Mouse (Mus musculus): ENCODE measurements around the gene Akr1b10. TPM values are rescaled to one million over a fixed set of nuclear protein-coding genes. Genes with fewer than 3 reads are reported as not detected.

Gene Akr1b10
- 15.5 and 16.9 TPM in 2 replicates for polyA plus RNA-seq (2015; fragmentation: Nextera tagmentation; extraction: Ambion mirVana)

DNA sequence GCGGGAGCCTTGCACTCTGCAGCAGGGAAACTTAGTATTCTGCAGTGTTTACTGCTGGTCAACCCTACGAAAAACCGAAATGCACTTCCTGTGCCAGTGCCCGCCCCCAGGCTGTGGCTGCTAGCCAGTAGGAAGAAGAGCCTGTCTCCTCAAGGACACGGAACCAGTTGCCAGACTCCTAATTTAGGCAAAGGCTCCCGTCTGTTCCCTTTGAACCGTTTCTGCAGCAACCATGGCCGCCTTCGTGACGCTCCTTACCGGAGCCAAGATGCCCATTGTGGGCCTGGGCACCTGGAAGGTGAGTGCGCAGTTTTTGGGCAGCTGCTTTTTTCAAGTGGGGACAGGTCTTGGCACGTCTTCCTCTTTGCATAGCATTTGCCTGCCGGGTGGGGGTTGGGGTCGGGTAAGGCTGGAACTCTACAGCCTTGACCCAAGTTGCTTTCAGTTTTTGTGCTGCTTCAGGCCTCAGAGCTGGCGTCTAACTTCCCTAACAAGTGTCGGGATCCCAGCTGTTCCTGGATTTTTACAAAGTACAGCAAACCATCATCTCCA, at the start of gene Akr1b10:
TSS of gene Akr1b10 (plus strand) at position 109 of the 552 bp plus-strand sequence.
- under 1% methylated on average over 17 of the region's 17 CpGs for WGBS
- Histone ChIP-seq H3K36me3 (ENCODE audit: insufficient read depth, low read length) (no peaks in the 10 kb centered on the region), H3K4me2 (replicated peaks; ENCODE audit: low read depth, low read length) (peak within 1 kb of the TSS; percentile 75), H3K27ac (ENCODE audit: low read length) (peak within 1 kb of the TSS; percentile 66), H3K4me1 (ENCODE audit: insufficient read depth, low read depth, low read length) (no peaks in the 10 kb centered on the region), H3K27me3 (replicated peaks; ENCODE audit: insufficient read depth, low read length) (no peaks in the 10 kb centered on the region), H3K9me3 (ENCODE audit: low read length) (no peaks in the 10 kb centered on the region), H3K9ac (replicated peaks; ENCODE audit: low read depth) (peak within 1 kb of the TSS; percentile 36; the same call in 1 of the 2 replicates), H3K4me3 (ENCODE audit: low read depth, low read length) (peak within 1 kb of the TSS; percentile 54)
- peak; percentile 85 for ATAC-seq
- peak; percentile 43; the same call in 1 of the 2 replicates for TF ChIP-seq EP300 (IDR thresholded peaks at IDR 0.05)
- TF ChIP-seq CTCF (IDR thresholded peaks at IDR 0.05): no peak
- peak; percentile 80 for DNase-seq (ENCODE audit: low spot score)

DNA sequence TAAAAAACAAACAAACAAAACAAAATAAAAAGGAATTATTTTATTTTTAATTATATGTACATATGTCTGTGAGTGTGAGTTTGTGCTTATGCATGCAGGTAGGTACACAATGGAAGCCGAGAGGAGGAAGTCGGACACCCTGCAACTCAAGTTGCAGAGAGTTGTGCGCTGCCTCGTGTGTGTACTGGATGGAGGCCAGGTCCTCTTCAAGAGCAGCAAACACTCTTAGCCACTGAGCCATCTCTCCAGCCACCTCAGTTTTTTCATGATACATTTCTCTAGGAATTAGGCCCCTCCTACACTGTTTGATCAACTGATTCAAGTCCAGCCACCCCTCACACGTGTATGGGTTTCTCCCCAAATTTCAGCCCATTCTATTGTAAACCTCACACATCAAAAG, 49.3 kb upstream of the Akr1b10 start:
- no peaks in the 10 kb centered on the region for H3K9me3 ChIP-seq (ENCODE audit: low read length)
- H3K36me3 ChIP-seq (ENCODE audit: insufficient read depth, low read length): no peaks in the 10 kb centered on the region
- H3K4me1 ChIP-seq (ENCODE audit: insufficient read depth, low read depth, low read length): no peaks in the 10 kb centered on the region
- H3K9ac ChIP-seq (replicated peaks; ENCODE audit: low read depth): no peak overlapping the region
- no peak overlapping the region for H3K4me2 ChIP-seq (replicated peaks; ENCODE audit: low read depth, low read length)
- H3K27me3 ChIP-seq (replicated peaks; ENCODE audit: insufficient read depth, low read length): no peaks in the 10 kb centered on the region
- TF ChIP-seq EP300 (IDR thresholded peaks at IDR 0.05) (no peak), CTCF (IDR thresholded peaks at IDR 0.05) (no peak)
- no peak overlapping the region for H3K27ac ChIP-seq (ENCODE audit: low read length)
- ATAC-seq (peak; percentile 70), DNase-seq (ENCODE audit: low spot score) (peak; percentile 57)
- 34% methylated on average over 5 of the region's 5 CpGs for WGBS
- H3K4me3 ChIP-seq (ENCODE audit: low read depth, low read length): no peak overlapping the region

DNA sequence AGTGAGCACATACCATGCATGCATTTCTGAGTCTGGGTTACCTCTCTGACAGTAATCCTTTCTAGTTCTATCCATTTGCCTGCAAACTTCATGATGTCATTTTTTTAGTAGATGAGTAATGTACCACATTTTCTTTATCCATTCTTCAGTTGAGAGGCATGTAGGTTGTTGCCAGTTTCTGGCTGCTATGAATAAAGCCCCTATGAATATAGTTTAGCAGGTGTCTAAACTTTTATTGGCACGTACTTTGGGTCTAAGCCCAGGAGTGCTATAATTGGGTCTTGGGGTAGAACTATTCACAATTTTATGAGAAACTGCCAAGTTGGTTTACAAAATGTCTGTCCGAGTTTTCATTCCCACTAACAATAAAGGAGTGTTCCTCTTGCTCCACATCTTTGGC, 46.2 kb upstream of the Akr1b10 start:
- 79% methylated on average over 2 of the region's 2 CpGs for WGBS
- H3K9ac ChIP-seq (replicated peaks; ENCODE audit: low read depth): no peak overlapping the region
- no peak overlapping the region for H3K4me2 ChIP-seq (replicated peaks; ENCODE audit: low read depth, low read length)
- no peak overlapping the region for H3K4me3 ChIP-seq (ENCODE audit: low read depth, low read length)
- H3K27me3 ChIP-seq (replicated peaks; ENCODE audit: insufficient read depth, low read length): no peaks in the 10 kb centered on the region
- ATAC-seq: no peak
- no peak for DNase-seq (ENCODE audit: low spot score)
- H3K27ac ChIP-seq (ENCODE audit: low read length): no peak overlapping the region
- TF ChIP-seq EP300 (IDR thresholded peaks at IDR 0.05) (no peak), CTCF (IDR thresholded peaks at IDR 0.05) (no peak)
- no peaks in the 10 kb centered on the region for H3K4me1 ChIP-seq (ENCODE audit: insufficient read depth, low read depth, low read length)
- H3K36me3 ChIP-seq (ENCODE audit: insufficient read depth, low read length): no peaks in the 10 kb centered on the region
- no peaks in the 10 kb centered on the region for H3K9me3 ChIP-seq (ENCODE audit: low read length)

DNA sequence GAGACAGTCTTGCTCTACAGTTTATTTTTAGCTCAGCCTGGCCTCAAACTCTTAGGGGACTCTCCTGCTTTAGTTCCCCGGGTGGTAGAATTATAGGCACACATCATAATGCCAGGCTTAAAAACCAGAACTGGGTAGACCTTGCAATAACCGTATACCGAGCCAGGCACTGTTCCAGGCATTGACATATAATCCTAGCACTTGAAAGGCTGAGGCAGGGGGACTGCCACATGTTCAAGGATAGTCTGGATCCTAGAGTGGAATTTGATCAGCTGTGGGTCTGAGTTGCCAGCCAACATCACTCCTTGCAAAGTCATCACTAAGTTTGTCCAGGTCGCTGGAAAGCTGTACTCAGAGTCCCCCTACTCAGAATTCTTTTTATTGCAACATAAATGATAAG, 42.0 kb upstream of the Akr1b10 start:
- H3K9me3 ChIP-seq (ENCODE audit: low read length): no peaks in the 10 kb centered on the region
- ATAC-seq (no peak), DNase-seq (ENCODE audit: low spot score) (no peak)
- H3K27ac ChIP-seq (ENCODE audit: low read length): no peak overlapping the region
- H3K4me2 ChIP-seq (replicated peaks; ENCODE audit: low read depth, low read length): no peak overlapping the region
- 72% methylated on average over 4 of the region's 4 CpGs for WGBS
- H3K4me1 ChIP-seq (ENCODE audit: insufficient read depth, low read depth, low read length): no peaks in the 10 kb centered on the region
- no peaks in the 10 kb centered on the region for H3K36me3 ChIP-seq (ENCODE audit: insufficient read depth, low read length)
- H3K27me3 ChIP-seq (replicated peaks; ENCODE audit: insufficient read depth, low read length): no peaks in the 10 kb centered on the region
- H3K9ac ChIP-seq (replicated peaks; ENCODE audit: low read depth): no peak overlapping the region
- TF ChIP-seq CTCF (IDR thresholded peaks at IDR 0.05) (no peak), EP300 (IDR thresholded peaks at IDR 0.05) (no peak)
- no peak overlapping the region for H3K4me3 ChIP-seq (ENCODE audit: low read depth, low read length)

DNA sequence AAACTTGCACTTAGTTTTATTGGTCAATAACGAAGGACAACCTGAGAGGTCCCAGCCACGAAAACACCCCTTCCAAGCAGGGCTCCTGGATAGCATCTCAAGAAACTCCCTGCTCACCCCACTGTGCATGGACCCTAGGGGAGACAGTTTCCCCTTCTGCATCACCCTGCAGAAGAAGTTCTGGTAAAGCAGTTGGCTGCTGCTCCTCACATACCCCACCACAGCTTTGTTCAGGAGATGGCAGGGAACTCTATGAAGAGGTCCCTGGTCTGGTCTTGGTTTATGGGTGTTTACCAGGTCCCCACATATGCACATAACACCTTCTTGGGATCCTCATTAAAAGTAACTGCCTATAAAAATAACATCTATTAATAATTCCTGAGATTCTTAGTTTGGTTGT, 41.5 kb upstream of the Akr1b10 start:
- Histone ChIP-seq H3K4me3 (ENCODE audit: low read depth, low read length) (no peak overlapping the region), H3K27ac (ENCODE audit: low read length) (no peak overlapping the region), H3K4me2 (replicated peaks; ENCODE audit: low read depth, low read length) (no peak overlapping the region), H3K9me3 (ENCODE audit: low read length) (no peaks in the 10 kb centered on the region), H3K27me3 (replicated peaks; ENCODE audit: insufficient read depth, low read length) (no peaks in the 10 kb centered on the region), H3K4me1 (ENCODE audit: insufficient read depth, low read depth, low read length) (no peaks in the 10 kb centered on the region), H3K9ac (replicated peaks; ENCODE audit: low read depth) (no peak overlapping the region), H3K36me3 (ENCODE audit: insufficient read depth, low read length) (no peaks in the 10 kb centered on the region)
- ATAC-seq: no peak
- 78% methylated on average over 2 of the region's 2 CpGs for WGBS
- no peak for TF ChIP-seq EP300 (IDR thresholded peaks at IDR 0.05)
- TF ChIP-seq CTCF (IDR thresholded peaks at IDR 0.05): no peak
- no peak for DNase-seq (ENCODE audit: low spot score)

DNA sequence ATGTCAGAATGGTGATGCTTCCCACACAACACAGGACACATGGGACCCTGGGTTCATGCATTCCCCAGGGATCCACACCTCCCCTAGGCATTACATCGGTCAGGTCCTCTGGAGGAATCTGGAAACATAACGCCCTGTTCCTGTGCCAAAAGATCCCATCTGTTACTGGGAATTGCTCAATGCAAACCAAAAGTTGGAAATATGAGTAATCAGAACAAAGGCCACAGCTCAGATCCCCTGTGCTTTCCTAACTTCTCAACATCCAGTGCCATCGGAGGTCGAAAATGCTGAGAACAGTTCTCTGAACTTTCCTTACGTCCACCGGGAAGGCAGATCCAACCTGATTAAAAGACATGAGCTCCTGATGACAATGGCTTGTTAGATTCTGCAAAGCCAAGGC, 40.6 kb upstream of the Akr1b10 start:
- no peak for DNase-seq (ENCODE audit: low spot score)
- Histone ChIP-seq H3K9me3 (ENCODE audit: low read length) (no peaks in the 10 kb centered on the region), H3K9ac (replicated peaks; ENCODE audit: low read depth) (no peak overlapping the region), H3K4me3 (ENCODE audit: low read depth, low read length) (no peak overlapping the region), H3K27me3 (replicated peaks; ENCODE audit: insufficient read depth, low read length) (no peaks in the 10 kb centered on the region), H3K4me1 (ENCODE audit: insufficient read depth, low read depth, low read length) (no peaks in the 10 kb centered on the region), H3K36me3 (ENCODE audit: insufficient read depth, low read length) (no peaks in the 10 kb centered on the region), H3K27ac (ENCODE audit: low read length) (no peak overlapping the region), H3K4me2 (replicated peaks; ENCODE audit: low read depth, low read length) (no peak overlapping the region)
- TF ChIP-seq EP300 (IDR thresholded peaks at IDR 0.05): no peak
- TF ChIP-seq CTCF (IDR thresholded peaks at IDR 0.05): no peak
- ATAC-seq: no peak
- WGBS: 60% methylated on average over 6 of the region's 6 CpGs
